Mouse (Mus musculus) brain, embryonic 14.5 days (tissue): ENCODE data around the gene Mcee.

ENCODE experiments used
- CTCF ChIP-seq: fragments of 200-500 bp; IDR thresholded peaks from 2 replicates; pipeline ENCODE4 v1.5.1; 2012; ENCODE audit warnings: inconsistent platforms, mild to moderate bottlenecking, moderate library complexity, borderline replicate concordance; ENCODE audit not compliant: insufficient read depth, insufficient read length; ENCODE audit errors: extremely low read depth
- POLR2A ChIP-seq: fragments of 200-500 bp; IDR thresholded peaks from 2 replicates; pipeline ENCODE4 v1.6.1; 2012; ENCODE audit warnings: mild to moderate bottlenecking, inconsistent platforms, borderline replicate concordance; ENCODE audit not compliant: poor library complexity, insufficient read depth, insufficient read length, severe bottlenecking; ENCODE audit errors: extremely low read depth

GRCm38 (mm10) chr7:64365863-64366262, 26.5 kb upstream of the Mcee start:
- TF ChIP-seq POLR2A = no peak
- TF ChIP-seq CTCF = no peak
